Mouse (Mus musculus) kidney, postnatal 25 days (tissue): Measurements from ENCODE around the gene Itprid2.
A peak's percentile ranks its signal among the peaks of the same experiment; 100 is the strongest.

ENCODE experiments used
- DNase-seq, 2 experiments: peaks; one replicate each; pipeline ENCODE4 v3.0.0; 2021; ENCODE audit warnings: mixed read lengths in 2 of 2

The Itprid2 gene

DNA sequence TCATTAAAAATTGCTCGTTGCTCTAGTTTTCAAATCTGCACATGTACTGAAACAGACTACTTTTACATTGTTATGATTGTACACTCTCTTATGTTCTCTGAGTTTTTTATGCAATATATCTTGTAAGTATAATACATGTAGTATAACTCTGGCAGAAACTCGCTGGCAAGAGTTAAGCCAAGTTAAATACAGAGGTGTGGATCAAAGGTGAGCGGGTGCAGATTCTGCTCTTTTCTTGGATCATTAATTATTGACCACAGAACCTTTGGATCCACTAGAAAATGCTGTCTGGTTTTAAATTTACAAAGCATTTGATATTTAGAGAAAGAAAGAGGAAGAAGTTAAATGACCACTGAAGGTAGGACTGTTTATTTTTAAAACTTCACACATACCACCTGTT is 16.5 kb downstream of the Itprid2 start:
- DNase-seq: peak; percentile 42 to 47

DNA sequence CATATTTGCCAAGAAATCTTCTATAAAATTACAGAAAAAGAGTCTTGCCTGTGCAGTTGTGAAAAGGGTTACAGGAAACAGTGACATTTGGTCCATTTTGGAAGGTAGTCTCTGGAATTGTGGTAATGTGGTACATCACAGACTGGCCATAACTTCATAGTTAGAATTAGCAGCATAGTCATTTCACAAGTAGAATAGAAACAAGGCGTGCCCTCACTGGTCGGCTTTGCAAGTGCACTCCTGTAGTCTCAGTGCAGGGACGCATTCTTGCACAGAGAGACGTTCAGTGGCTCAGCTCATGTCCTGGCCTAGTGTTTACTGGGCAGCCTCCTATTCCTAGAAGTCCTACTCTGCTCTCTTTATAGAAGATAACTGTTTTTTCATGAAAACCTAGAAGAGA is 17.4 kb downstream of the Itprid2 start:
- DNase-seq: peak in 1 of 2 experiments; percentile 46

DNA sequence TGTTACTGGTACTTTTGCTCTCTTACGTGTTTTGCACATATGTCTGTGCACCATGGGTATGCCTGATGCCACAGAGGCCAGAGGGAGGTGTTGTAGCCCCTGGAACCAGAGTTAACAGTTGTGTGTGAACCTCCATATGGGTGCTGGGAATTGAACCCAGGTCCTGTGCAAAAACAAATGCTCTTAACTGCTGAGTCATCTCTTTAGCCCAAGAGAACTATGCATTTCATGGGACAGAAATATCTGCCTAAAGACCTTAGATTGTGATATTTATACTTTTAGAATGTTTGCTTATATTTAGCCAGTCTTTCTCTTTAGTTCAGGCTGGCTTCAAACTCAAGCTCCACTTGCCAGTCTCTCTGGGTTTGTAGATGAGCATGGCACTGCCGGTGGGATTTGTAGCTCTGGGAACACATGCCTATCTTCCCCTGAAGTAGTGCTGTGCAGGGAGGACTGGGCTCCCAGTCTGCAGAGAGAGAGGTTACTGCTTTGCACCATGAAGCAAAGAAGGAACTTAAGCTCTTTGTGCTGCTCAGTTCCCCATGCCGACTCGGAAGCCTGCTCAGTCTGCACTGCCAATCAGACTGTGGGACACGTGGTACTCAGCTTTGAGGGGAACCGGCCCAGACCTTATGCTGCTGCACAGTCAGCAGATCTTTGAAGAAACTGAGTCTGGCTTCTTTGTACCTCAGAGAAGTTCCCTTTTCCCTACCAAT is 18.1 kb downstream of the Itprid2 start:
- peak; percentile 33 to 57 for DNase-seq

DNA sequence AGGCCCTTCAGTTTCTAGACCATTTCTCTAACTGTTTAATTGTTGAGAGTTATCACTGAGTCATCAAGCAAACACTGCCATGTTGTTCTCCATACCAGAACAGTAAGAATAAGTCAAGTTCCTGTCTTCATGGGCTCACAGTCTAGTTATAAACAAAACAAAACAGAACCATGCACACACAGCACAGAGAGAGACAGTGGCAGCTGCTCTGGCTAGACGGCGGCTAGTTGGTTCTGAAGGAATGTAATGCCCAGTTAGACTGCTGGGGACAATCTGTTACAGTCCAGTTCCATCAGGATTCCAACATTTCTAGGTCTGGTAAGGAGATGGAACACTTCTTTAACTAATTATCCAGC is 18.6 kb downstream of the Itprid2 start:
- DNase-seq: no peak

DNA sequence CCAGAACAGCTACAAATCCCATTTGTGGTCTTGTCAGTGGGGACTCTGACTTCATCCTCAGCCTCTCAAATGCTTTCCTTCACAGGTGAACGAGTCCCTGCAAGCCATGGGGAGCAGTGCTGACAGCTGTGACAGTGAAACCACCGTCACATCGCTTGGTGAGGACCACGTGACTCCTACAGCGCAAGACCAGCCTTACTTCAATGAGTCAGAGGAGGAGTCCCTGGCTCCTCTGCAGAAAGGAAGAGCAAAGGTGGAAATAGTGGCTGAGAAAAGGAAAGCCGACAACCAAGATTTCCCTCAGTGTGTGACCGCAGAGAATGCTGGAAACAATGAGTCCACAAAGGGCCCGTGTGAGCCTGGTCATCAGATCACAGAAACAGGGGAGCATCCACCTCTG is 21.9 kb downstream of the Itprid2 start:
- peak in 1 of 2 experiments; percentile 53 for DNase-seq

DNA sequence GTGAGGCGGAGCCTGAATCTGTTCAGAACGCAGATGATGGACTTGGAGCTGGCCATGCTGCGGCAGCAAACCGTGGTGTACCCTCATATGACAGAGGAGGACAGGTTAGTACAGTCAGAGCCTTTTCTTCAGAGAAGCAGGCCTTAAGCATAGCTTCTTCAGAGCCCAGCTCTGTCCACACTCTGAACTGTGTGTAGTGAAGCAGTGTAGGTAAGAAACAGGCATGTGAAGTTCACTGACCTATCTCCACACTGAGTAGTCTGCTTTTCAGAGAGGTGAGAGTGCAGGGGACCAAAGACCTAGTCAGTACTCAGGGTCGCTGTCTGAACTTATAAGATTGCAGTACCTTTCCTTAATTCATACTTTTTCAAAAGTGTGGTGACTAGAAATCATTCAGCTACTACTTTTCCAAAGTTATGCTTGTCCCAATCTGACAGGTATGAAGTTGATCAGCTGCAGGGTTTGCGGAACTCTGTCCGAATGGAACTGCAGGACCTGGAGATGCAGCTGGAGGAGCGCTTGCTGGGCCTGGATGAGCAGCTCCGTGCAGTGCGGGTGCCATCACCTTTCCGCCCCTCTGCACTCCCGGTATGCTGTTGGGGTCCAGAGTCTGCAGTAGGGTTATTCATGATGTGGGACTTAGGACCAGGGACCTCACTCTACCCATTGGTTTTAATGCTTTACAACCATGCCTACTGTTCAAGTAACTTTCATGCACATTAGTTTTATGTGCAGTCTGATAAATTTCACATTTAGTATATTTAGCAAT is 25.4 kb downstream of the Itprid2 start:
- DNase-seq: peak; percentile 69 to 90

DNA sequence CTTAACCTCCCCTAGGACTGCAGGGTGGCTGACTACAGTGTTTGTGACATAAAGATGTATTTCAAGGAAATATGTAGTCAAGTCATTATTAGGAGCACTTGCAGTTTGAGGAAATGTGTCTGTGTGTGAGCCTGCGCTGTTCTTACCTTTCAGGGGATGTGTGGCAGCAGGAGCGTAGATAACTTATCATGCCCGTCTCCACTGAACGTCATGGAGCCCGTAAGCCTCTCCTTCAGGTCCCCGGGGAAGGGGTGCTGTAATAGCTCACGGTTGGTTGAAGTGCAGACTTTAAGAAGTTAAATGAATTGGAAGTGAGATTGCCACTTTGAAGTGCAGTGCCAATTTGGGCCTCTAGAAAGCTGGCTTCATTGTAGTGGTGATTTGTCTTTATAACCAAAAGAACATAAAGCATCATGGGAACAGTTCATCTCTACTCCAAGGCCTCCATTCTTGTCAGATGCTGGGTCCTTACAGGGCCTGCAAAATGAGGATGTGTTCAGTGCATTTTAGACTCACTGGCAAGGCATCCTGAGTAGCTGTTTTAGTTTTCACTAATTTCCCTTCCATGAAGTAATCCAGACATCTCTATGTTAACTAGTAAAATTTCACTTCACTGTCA is 26.4 kb downstream of the Itprid2 start:
- DNase-seq: no peak

DNA sequence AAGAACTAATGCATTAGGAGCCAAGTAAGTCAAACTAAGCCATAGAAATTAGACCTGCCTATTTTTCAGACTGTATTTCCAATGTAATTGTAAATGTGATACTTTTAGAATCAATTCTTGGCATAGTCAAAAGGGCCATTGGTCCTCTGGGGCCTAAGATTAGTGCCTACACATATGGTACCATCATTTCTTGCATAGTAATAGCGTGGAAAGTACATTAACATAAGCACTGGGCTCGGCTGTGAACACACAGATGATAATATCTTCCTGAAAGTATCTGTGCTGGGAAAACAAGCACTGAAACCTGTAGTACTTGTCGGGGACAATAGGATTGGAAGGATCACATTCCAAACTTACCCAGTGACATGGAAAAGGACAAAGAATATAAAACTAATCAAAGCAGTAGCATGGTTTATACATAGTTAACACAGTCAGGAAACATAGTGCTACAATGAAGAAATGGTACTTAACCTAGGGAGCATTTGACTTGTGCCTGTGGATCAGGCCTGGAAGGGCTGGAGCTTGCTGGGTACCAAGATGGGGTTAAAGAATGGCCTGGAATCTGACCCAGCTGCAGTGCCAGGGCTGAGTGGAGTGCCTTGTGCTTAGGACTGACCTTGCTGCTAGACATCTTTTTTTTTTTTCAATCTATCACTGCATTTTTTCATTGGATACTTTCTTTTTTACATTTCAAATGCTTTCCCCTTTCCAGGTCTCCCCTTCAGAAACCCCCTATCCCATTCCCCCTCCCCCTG is 29.6 kb downstream of the Itprid2 start:
- peak; percentile 55 to 77 for DNase-seq

DNA sequence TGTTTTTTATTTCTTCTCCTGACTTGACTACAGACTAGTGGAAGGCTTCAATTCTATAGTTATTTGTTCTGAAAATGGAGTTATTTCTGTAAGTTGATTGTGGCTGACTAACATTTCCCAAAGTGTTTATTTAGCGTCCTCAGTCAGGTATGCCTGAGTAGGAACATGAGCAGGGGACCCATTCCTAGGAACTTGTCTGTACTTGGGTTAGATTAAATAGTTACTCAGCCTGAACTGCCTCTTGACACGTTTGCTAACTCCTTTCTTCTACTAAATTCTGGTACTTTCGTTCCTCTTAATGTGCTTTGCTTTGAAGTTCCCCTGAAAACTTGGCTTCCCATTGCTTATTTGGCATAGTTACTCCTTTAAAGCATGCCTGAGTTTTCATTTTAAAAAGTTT is 30.3 kb downstream of the Itprid2 start:
- DNase-seq: no peak

DNA sequence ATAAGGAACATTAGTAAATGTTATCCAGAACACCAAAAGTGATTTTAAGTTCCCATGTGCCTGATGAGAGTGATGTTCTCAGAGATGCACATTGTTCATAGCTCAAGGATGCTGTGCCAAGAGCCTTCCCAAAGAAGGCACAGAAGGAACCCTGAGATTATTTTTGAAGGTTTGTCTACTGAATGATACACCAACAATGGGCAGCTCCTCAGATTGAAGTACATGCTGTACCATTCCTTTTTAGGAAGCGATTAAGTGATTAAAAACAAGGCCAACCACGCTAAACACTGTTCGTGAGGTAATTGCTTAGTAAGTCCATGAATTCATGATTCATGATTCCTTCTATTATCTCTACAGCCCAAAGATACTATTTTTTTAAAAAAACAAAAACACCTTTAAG is 40.1 kb downstream of the Itprid2 start:
- no peak for DNase-seq

DNA sequence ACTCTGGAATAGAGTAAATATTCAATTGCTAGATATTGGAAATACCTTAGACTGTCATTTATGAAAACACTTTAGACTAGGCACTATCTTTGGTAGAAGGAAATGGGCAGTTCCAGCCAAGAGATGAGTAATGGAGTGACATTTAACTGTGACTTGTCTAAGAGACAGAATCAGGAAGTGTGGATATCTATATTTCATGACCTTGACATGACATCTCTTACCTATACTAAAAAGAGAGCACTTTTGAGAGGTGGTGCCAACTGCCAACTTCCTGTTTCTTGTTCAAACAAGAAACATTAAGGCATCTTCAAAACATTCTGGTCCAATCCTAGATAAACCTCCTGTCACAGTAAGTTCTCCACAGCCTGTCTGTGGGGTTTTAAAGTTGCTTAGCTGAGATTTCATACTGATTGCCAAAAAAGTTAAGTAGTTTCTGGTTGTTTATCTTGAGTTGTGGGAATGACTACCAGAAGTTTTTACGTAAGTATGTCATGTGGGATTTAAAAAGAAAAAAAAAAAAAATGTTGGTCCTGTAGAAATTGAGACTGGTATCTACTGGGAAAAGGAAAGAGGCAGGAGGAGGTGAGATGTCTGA is 42.6 kb downstream of the Itprid2 start:
- DNase-seq: no peak

DNA sequence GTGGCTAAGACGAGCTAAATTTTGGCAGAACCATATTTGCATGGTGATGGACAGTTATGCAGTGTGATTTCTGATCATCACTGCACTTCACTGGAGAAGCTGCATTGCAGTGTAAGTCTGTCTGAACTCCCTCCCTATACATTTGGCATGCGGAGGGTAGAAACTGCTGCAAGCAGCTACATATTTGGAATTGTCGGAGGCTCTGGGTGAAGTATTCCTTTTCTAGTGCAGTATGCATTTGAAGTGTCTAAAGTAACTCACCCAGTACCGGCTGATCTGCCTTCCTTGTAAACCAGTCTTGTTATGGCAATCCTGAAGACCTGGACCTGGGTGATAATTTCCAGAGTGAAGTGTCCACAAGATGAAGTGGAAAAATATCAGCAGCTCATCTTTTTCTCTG is 46.5 kb downstream of the Itprid2 start:
- no peak for DNase-seq

DNA sequence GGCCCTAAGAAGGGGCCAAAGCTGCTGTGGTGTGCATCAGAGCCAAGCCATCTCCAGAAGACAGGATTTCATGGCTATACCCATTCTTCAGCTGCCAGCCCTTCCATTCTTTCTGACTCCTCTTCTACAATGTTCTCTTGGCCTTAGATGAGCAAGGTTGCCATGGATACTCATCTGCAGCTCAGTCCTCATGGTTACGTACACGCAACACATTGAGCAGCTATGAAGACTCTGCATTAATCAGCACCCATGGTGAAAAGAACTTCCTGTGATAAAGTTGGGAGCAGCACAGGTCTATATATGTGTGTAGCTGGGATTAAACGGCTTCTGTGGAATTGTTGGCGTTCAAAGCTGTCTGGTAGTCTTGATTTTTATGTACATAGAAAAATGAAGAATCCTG is 48.1 kb downstream of the Itprid2 start:
- DNase-seq: no peak

DNA sequence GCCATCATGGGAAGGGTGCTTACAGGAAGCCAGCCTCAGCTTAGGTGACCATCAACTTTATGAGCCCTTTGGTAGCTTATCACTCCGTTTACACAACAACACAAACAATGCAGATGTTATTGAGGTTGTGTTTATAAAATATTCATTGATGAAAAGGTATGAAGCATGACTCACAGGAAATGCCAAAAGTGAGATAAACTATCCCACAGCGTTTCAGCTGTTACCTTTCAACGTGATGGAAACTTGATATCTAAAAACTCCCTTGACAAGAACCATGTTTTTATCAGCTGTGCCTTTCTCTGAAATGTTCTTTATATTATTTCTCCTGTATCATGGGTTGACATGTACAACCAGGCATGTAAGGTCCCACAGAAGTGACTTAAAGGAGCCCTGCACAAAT is 55.7 kb downstream of the Itprid2 start:
- no peak for DNase-seq

DNA sequence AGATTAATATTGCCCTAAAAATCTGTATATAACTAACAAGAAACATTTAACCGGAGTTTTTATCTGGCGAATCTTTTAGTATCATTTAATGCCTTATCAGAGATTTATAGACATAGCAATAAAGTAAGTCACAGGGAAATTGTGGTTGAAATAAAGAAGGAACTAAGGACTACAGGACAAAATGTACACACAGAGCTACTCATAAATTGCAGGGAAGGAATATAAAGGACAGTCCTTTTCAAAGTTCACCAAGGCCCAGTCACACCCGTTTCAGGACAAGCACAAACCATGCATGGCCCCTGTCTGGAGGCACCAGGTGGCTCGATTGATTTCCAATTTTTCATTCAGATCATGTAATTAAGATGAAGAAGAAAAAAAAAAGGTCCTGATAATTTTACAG is 60.0 kb downstream of the Itprid2 start:
- no peak for DNase-seq

DNA sequence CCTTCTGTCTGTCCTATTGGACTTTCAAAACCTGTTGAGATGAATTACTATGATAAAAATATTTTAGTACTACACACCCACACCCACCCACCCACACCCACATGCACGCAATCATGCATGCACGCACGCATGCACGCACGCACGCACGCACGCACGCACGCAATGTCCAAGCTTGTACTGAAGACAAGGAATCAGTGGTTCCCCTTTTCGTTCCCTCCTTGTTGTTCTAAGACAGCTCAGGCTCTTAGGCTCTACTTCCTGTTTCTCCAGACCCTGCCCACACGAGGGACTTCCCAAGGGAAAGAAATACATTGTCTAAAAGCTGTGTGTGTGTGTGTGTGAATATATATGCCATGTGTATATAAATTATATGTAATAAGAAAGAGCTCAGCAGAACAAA is 60.8 kb downstream of the Itprid2 start:
- no peak for DNase-seq

DNA sequence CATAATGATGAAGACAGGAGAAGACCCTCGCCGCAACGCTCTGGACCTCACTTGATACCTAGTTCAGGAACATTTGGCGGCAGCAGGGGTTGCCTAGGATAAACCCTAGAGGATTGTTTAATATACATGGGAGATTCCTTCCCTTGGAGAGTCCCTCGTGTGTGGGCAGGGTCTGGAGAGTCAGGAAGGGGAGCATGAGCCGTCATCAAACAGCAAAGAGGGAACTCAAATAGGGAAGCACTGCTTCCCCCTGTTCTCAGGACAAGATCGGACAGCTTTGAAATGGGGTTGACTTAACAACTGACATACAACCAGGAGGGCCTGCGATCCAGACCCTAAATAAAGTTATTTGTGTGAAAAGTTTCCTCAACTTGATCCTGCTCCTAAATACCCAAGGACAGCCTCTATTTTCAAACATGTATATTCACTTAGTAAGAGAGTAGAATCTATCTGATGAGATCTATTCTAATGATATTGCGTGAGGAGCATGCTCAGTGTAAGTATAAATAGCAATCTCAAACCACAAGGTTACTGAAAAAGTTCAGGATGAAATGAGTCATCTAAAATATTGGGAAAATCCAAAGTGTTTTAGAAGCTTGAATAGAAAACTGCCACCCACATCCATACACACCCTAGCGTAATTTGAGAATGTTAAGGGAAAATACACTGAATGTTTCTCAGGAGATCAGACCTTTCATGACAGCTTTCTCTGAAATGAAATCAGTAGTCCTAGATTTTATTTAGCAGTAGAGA is 61.5 kb downstream of the Itprid2 start:
- no peak for DNase-seq

DNA sequence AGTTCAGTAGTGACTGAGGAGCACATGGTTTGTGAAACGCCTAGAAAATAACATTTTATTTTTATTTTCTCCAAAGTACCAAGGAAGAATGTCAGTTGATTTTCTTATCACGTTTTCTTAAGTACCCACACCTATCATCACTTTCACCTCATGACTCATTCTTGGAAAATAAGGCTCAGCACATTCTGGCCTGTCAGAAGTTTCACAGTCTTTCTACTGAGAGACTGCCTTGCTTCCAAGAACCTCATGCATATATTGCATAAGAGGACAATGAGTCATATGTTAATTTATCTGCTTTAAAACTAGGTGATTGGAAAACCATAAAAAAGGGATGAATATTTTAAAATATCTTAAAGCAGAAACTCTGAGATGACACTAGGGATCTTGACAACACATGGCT is 63.0 kb downstream of the Itprid2 start:
- no peak for DNase-seq

DNA sequence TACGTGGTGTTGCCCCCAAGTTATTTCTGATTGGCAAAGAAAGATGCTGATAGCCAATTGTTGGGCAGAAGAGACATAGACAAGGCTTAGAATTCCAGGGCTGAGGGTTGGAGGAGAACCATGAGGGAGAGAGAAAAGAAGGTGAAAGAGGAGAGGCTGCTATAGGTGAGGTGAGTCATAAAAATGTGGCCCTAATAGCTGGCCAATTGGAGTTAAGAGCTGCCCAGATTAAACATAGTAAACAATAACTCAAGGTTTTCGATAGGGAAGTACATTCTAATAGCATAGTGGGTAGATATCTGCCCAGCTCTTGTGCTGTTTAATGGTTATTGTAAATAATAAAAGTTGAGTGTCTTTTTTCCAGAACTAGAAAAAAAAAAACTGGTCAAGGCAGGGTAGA is 69.6 kb downstream of the Itprid2 start:
- no peak for DNase-seq

DNA sequence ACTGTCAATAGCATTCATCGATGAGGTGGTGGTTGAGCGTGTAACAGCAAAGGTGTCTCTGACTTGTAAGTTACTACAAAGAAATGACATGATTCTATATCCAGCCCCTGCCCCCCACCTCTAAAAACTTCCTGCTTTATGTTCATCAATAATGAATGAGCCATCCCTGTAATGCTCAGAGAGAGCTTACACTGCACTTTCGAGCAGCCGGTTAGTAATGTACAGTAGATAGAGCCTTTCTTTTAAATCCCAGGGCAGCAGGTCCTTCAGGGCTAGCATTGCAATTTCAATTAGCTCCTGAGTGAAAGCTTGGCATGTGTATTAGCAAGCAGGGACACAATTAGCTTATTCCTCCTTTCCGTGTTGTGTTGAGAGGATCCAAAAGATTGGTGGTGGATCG is 72.4 kb downstream of the Itprid2 start, which contains the start of gene Ppp1r1c:
Gene Ppp1r1c (plus strand): TSS at position 206 of the 400 bp plus-strand sequence.
- DNase-seq: no peak

DNA sequence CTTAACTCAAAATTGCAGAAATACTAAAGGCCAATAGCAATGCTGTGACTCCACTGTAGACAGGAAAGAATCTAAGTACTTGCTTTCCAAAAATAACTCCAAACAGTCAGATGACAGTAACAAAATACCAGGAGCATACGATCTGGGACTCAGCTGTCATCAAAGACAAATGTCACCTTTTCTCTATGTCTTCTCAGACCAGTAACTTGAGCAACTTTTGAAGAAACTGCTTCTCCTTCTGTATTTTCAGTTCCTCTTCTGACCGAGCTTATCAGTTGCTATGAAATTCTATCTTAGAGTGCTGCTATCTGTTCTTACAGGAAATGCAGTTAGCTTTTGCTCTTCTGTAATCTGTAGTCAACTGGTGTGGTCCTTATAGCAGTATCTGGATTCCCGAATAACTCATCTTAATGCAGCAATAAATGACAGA is 78.5 kb downstream of the Itprid2 start:
- no peak for DNase-seq

DNA sequence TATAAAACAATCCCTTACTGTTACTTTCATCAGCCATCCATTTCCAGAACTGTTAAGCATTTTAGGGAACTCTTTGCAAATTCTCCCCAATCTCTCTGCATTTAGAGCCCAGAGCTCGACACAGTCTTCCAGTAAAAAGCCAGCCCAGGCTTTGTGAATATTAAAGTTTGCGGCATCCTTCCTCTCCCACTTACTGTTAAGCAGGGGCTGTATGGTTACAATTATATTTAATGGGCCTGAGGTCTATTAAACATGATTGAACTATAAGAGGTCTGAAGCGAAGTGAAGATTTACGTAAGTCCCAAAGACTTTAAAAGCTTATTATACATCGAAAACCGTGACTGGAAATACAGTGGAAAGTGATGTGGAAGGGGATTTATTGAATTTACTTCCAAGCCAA is 79.6 kb downstream of the Itprid2 start:
- DNase-seq: no peak
